Mouse (Mus musculus): ENCODE measurements at regions not wholly inside any gene's neighbourhood (a gene's known extent, or its start where the extent isn't known, plus 50 kb on each side); places are given as distances from the start of the nearest gene placed in this dataset.

- no peak for ATAC-seq (replicated peaks; ENCODE audit: low FRiP score)
- no peak overlapping the region for H3K27ac ChIP-seq
- H3K36me3 ChIP-seq, result no peaks in the 10 kb centered on the region
- H3K9me3 ChIP-seq (replicated peaks), result no peaks in the 10 kb centered on the region
- WGBS, result 42% methylated on average over 3 of the region's 3 CpGs
- H3K4me3 ChIP-seq (replicated peaks), result no peak overlapping the region
- H3K9ac ChIP-seq, result no peak overlapping the region
- no peaks in the 10 kb centered on the region for H3K27me3 ChIP-seq
- no peak overlapping the region for H3K4me2 ChIP-seq
- 0 out of 2 replicates have a peak, but pooled peaks cover 2% of the 10 kb centered on the region for H3K4me1 ChIP-seq
Observed at GRCm38 (mm10) chr7:37255840-37256239, 517.6 kb downstream of the Zfp536 start.

DNA sequence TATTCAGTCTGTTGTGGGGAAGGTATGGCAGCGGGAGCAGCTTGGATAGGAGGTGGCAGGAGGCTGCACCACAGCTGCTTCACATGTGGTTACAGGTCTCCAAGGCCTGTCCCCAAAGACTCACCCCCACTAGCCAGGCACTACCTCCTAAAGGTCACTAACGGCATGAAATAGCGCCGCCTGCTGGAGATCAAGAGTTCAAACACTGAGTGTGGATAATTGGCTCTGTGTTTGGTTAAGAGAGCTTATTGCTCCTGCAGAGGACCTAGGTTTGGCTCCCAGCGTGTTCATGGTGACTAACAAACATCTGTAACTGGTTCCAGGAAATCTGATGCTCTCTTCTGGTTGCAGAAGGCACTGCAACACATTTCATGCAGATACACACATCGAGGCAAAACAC is 514.1 kb downstream of the Zfp536 start:
- H3K4me1 ChIP-seq, result 0 out of 2 replicates have a peak, but pooled peaks cover 2% of the 10 kb centered on the region
- no peaks in the 10 kb centered on the region for H3K27me3 ChIP-seq
- no peak overlapping the region for H3K4me3 ChIP-seq (replicated peaks)
- no peak overlapping the region for H3K4me2 ChIP-seq
- H3K36me3 ChIP-seq, result no peaks in the 10 kb centered on the region
- WGBS, result 53% methylated on average over 6 of the region's 6 CpGs
- no peak overlapping the region for H3K27ac ChIP-seq
- no peak for ATAC-seq (replicated peaks; ENCODE audit: low FRiP score)
- no peak overlapping the region for H3K9ac ChIP-seq
- no peaks in the 10 kb centered on the region for H3K9me3 ChIP-seq (replicated peaks)

DNA sequence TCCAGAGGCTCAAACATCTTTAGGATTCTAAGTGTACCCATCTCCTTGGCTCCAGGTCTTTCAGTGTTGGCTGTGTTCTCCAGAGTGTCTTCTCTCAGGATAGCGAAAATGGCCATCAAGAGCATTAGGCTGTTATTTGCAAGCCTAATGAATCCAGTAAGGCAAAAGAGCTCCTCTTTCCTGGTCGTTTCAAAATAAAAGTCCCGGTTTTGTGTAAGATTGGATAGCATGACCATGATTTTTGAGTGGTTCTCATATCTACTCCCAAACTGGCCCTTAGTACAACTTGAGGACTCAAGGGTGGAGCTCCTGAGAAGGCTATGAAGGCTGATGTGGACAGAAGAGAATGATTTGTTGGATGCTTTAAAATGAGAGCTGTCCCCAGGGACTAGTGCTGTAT is 510.6 kb downstream of the Zfp536 start:
- no peak overlapping the region for H3K4me3 ChIP-seq (replicated peaks)
- 44% methylated on average over 3 of the region's 3 CpGs for WGBS
- no peak overlapping the region for H3K4me2 ChIP-seq
- no peaks in the 10 kb centered on the region for H3K36me3 ChIP-seq
- H3K9ac ChIP-seq, result no peak overlapping the region
- H3K27ac ChIP-seq, result no peak overlapping the region
- H3K9me3 ChIP-seq (replicated peaks), result no peaks in the 10 kb centered on the region
- ATAC-seq (replicated peaks; ENCODE audit: low FRiP score), result no peak
- H3K27me3 ChIP-seq, result no peaks in the 10 kb centered on the region
- H3K4me1 ChIP-seq, result no peaks in the 10 kb centered on the region

DNA sequence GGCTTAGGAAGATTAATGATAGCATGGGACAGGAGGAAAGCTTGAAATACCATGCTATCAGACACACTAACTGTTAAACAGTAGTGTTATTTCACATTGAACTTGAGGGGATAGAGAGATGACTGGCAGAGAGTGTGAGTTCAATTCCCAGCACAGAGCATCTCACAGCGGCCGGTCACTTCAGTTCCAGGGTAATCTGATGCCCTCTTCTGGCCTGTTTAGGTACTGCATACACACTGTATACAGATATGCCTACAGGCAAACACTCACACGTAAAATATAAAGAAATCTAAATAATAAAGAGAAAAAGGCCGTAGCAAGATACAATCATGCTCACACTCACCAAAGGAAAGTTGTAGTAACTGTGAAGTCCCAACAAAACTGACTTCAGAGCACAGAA is 506.0 kb downstream of the Zfp536 start:
- ATAC-seq (replicated peaks; ENCODE audit: low FRiP score), result no peak
- Histone ChIP-seq H3K9me3 (replicated peaks) (no peaks in the 10 kb centered on the region), H3K4me3 (replicated peaks) (no peak overlapping the region), H3K9ac (no peak overlapping the region), H3K4me1 (no peaks in the 10 kb centered on the region), H3K4me2 (no peak overlapping the region), H3K36me3 (no peaks in the 10 kb centered on the region), H3K27me3 (no peaks in the 10 kb centered on the region), H3K27ac (no peak overlapping the region)
- 88% methylated on average over 4 of the region's 4 CpGs for WGBS

GRCm38 (mm10) chr7:37270841-37271240 is 502.6 kb downstream of the Zfp536 start:
- H3K36me3 ChIP-seq, result no peaks in the 10 kb centered on the region
- no peaks in the 10 kb centered on the region for H3K4me1 ChIP-seq
- 85% methylated on average over 3 of the region's 3 CpGs for WGBS

GRCm38 (mm10) chr7:37290018-37290417 is 483.4 kb downstream of the Zfp536 start:
- 22% methylated on average over 5 of the region's 5 CpGs for WGBS
- ATAC-seq (replicated peaks; ENCODE audit: low FRiP score), result peak; percentile 54; the same call in 1 of the 2 replicates
- Histone ChIP-seq H3K9ac (no peak overlapping the region), H3K4me2 (peak overlapping the region; percentile 49), H3K9me3 (replicated peaks) (no peaks in the 10 kb centered on the region), H3K4me3 (replicated peaks) (peak overlapping the region; percentile 6; the same call in 1 of the 2 replicates), H3K27ac (no peak overlapping the region), H3K4me1 (peaks cover 12% of the 10 kb centered on the region), H3K36me3 (no peaks in the 10 kb centered on the region), H3K27me3 (no peaks in the 10 kb centered on the region)

More at GRCm38 (mm10) chr7:37270841-37271240, 502.6 kb downstream of the Zfp536 start:
- H3K4me2 ChIP-seq, result no peak overlapping the region
- no peak overlapping the region for H3K4me3 ChIP-seq (replicated peaks)
- no peaks in the 10 kb centered on the region for H3K9me3 ChIP-seq (replicated peaks)
- H3K27ac ChIP-seq, result no peak overlapping the region
- H3K9ac ChIP-seq, result no peak overlapping the region
- no peak for ATAC-seq (replicated peaks; ENCODE audit: low FRiP score)
- no peaks in the 10 kb centered on the region for H3K27me3 ChIP-seq

DNA sequence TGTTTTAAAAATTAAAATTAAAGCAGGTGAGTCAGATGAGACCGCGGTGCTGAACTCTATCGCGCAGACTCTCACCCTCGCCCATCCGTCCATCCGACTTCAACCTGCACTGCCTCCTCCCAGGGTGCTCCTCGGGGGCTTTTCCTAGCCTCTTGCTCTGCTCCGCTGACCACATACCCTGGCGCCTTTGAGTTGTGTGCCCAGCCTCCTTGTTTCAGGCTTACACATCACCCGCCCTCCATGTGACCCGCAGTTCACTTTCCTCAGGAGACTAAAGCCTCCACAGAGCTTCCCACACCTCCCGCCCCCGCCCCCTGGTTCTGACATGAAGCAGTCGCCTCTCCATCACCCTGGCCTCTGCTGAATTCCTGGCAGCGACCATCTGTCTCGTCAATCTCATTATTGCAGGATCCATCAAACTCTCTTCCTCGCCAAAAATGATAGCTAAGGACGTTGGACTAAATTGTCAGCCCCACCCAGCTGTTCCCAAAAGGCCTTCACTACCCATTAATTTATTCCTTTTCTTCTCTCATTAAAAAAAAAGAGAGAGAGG is 482.9 kb downstream of the Zfp536 start:
- H3K27ac ChIP-seq, result no peak overlapping the region
- peak overlapping the region; percentile 49 for H3K4me2 ChIP-seq
- peaks cover 12% of the 10 kb centered on the region for H3K4me1 ChIP-seq
- H3K36me3 ChIP-seq, result no peaks in the 10 kb centered on the region
- H3K27me3 ChIP-seq, result no peaks in the 10 kb centered on the region
- 17% methylated on average over 19 of the region's 19 CpGs for WGBS
- H3K9ac ChIP-seq, result no peak overlapping the region
- no peaks in the 10 kb centered on the region for H3K9me3 ChIP-seq (replicated peaks)
- H3K4me3 ChIP-seq (replicated peaks), result peak overlapping the region; percentile 6; the same call in 1 of the 2 replicates
- ATAC-seq (replicated peaks; ENCODE audit: low FRiP score), result 0 out of 2 replicates have a peak, but pooled peaks have one; percentile 25

- Histone ChIP-seq H3K4me1 (peaks cover 12% of the 10 kb centered on the region), H3K4me3 (replicated peaks) (no peak overlapping the region), H3K27ac (no peak overlapping the region), H3K27me3 (no peaks in the 10 kb centered on the region), H3K9ac (no peak overlapping the region), H3K36me3 (no peaks in the 10 kb centered on the region), H3K4me2 (no peak overlapping the region), H3K9me3 (replicated peaks) (no peaks in the 10 kb centered on the region)
- ATAC-seq (replicated peaks; ENCODE audit: low FRiP score), result no peak
- WGBS, result 85% methylated on average over 7 of the region's 7 CpGs
Observed at GRCm38 (mm10) chr7:37291726-37292125, 481.7 kb downstream of the Zfp536 start.

DNA sequence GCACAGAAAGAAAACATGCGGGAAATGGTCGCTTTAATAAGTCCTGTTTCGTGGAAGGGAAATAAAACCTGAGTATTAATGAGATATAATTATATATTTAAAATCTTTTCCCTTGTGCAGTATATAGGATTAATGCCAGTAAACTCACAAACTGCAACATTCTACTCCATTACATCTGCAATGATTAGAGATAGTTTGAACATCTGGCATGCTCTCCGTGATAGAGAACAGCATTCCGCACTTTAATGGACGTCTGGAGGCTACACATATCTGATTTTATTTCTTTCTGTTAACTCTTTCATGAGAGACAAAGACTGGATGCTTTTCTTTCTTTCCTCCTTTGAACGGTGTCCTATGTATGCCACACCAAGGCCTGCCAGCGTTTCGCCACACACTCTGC is 480.9 kb downstream of the Zfp536 start:
- WGBS, result 73% methylated on average over 9 of the region's 9 CpGs
- Histone ChIP-seq H3K4me3 (replicated peaks) (no peak overlapping the region), H3K27ac (no peak overlapping the region), H3K36me3 (no peaks in the 10 kb centered on the region), H3K27me3 (no peaks in the 10 kb centered on the region), H3K9me3 (replicated peaks) (no peaks in the 10 kb centered on the region), H3K4me2 (no peak overlapping the region), H3K4me1 (peaks cover 12% of the 10 kb centered on the region), H3K9ac (no peak overlapping the region)
- ATAC-seq (replicated peaks; ENCODE audit: low FRiP score), result no peak

DNA sequence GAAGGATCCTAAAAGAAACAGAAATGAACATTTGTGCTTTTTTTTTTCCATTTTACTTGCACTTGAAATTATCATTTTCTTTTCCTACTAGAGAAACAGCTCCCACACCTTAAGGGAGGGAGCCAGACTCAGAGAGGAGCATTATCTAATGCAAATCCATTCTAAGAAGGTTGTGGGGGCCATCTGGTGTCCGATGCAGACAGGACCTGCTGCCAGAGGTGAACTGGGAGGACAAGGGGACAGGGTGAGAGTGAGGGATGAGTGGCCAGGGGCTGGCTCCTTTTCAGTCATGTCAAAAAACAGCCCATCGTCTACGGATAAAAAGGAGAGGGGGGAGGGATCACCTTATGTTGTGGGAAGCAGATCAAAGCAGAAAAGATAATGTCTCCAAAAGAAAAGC is 474.6 kb downstream of the Zfp536 start:
- H3K4me3 ChIP-seq (replicated peaks), result no peak overlapping the region
- no peak overlapping the region for H3K4me2 ChIP-seq
- H3K36me3 ChIP-seq, result no peaks in the 10 kb centered on the region
- H3K27ac ChIP-seq, result no peak overlapping the region
- H3K4me1 ChIP-seq, result no peaks in the 10 kb centered on the region
- no peak overlapping the region for H3K9ac ChIP-seq
- no peaks in the 10 kb centered on the region for H3K27me3 ChIP-seq
- ATAC-seq (replicated peaks; ENCODE audit: low FRiP score), result no peak
- 18% methylated on average over 3 of the region's 3 CpGs for WGBS
- H3K9me3 ChIP-seq (replicated peaks), result no peaks in the 10 kb centered on the region

DNA sequence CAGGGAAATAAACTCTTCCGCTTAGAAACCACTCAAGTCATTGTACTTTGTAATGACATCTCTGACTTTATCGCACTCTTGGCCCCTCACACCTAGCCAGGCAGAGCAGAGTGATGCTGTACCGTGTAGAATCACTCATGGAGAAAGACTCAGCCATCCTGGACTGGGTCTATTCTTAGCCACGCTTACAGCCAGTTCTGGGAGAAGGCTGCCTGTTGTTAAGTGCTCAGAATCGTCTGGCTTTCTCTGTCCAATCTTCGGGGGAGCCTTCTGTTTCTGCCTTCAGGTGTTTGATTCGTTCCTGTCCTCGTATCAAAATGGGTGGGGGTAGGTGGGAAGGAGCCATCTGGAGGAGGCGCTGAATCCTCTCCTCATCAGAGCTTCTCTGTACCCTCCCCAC is 468.0 kb downstream of the Zfp536 start:
- 45% methylated on average over 9 of the region's 9 CpGs for WGBS

DNA sequence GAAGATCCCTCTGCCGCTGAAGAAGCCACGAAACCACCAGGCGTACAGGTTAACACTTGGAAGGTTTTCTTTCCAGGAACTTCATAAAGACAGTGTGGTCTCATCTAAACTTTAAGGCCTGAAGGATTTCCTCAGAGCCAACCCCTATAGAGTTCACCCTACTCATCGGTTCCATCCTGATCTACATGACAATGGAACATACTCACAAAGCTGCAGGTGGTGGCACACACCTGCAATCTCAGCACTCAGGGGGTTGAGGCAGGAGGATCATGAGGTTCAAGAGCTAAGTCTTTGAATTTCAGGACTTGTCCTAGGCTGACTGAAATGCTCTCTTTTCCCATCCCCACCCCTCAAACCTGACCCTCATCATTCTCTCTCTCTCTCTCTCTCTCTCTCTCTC is 466.2 kb downstream of the Zfp536 start:
- Histone ChIP-seq H3K36me3 (no peaks in the 10 kb centered on the region), H3K4me2 (no peak overlapping the region), H3K4me3 (replicated peaks) (no peak overlapping the region), H3K27me3 (no peaks in the 10 kb centered on the region), H3K27ac (no peak overlapping the region), H3K4me1 (0 out of 2 replicates have a peak, but pooled peaks cover 3% of the 10 kb centered on the region), H3K9me3 (replicated peaks) (no peaks in the 10 kb centered on the region), H3K9ac (no peak overlapping the region)
- no peak for ATAC-seq (replicated peaks; ENCODE audit: low FRiP score)
- 79% methylated on average over 4 of the region's 4 CpGs for WGBS

More for the DNA sequence above, 468.0 kb downstream of the Zfp536 start:
- no peaks in the 10 kb centered on the region for H3K4me1 ChIP-seq
- no peak overlapping the region for H3K27ac ChIP-seq
- no peaks in the 10 kb centered on the region for H3K9me3 ChIP-seq (replicated peaks)
- no peak overlapping the region for H3K9ac ChIP-seq
- ATAC-seq (replicated peaks; ENCODE audit: low FRiP score), result no peak
- no peaks in the 10 kb centered on the region for H3K27me3 ChIP-seq
- H3K4me3 ChIP-seq (replicated peaks), result no peak overlapping the region
- no peak overlapping the region for H3K4me2 ChIP-seq
- H3K36me3 ChIP-seq, result no peaks in the 10 kb centered on the region

- H3K4me2 ChIP-seq, result no peak overlapping the region
- 92% methylated on average over 7 of the region's 7 CpGs for WGBS
- H3K9ac ChIP-seq, result no peak overlapping the region
- no peak overlapping the region for H3K4me3 ChIP-seq (replicated peaks)
- H3K9me3 ChIP-seq (replicated peaks), result no peaks in the 10 kb centered on the region
- H3K36me3 ChIP-seq, result no peaks in the 10 kb centered on the region
- H3K27me3 ChIP-seq, result no peaks in the 10 kb centered on the region
- no peak for ATAC-seq (replicated peaks; ENCODE audit: low FRiP score)
- H3K4me1 ChIP-seq, result peaks cover 25% of the 10 kb centered on the region
- H3K27ac ChIP-seq, result no peak overlapping the region
Observed at GRCm38 (mm10) chr7:37324653-37325052, 448.8 kb downstream of the Zfp536 start.
